Mouse (Mus musculus): ENCODE results near the gene Nsl1.

Gene Nsl1

GRCm38 (mm10) chr1:191054870-191055532, 7.8 kb upstream of the Nsl1 start:
- DNase-seq: peak; percentile 14

GRCm38 (mm10) chr1:191055533-191055873, 7.3 kb upstream of the Nsl1 start:
- no peak for DNase-seq

GRCm38 (mm10) chr1:191057461-191057860, 5.4 kb upstream of the Nsl1 start:
- no peak for DNase-seq

GRCm38 (mm10) chr1:191062241-191062780, 501 bp upstream of the Nsl1 start:
- DNase-seq: no peak

GRCm38 (mm10) chr1:191063700-191064099, 888 bp downstream of the Nsl1 start:
- DNase-seq: no peak

GRCm38 (mm10) chr1:191064535-191064934, 1.7 kb downstream of the Nsl1 start:
- no peak for DNase-seq

- DNase-seq: no peak
These were observed 2.4 kb downstream of the Nsl1 start for GRCm38 (mm10) chr1:191065188-191065587.

GRCm38 (mm10) chr1:191068377-191068776, 5.6 kb downstream of the Nsl1 start:
- DNase-seq: no peak

- no peak for DNase-seq
These were observed 7.4 kb downstream of the Nsl1 start for GRCm38 (mm10) chr1:191070259-191070658.

GRCm38 (mm10) chr1:191071613-191072012, 8.8 kb downstream of the Nsl1 start:
- DNase-seq: no peak

GRCm38 (mm10) chr1:191072329-191072913, 9.6 kb downstream of the Nsl1 start:
- no peak for DNase-seq

GRCm38 (mm10) chr1:191073001-191073400, 10.2 kb downstream of the Nsl1 start:
- DNase-seq: peak; percentile 69

- no peak for DNase-seq
These were observed 10.7 kb downstream of the Nsl1 start for GRCm38 (mm10) chr1:191073486-191073885.

GRCm38 (mm10) chr1:191075199-191075883, 12.5 kb downstream of the Nsl1 start:
- DNase-seq: peak; percentile 82

- no peak for DNase-seq
These were observed 20.4 kb downstream of the Nsl1 start for GRCm38 (mm10) chr1:191083230-191083629.

- peak; percentile 75 for DNase-seq
These were observed 22.2 kb downstream of the Nsl1 start for GRCm38 (mm10) chr1:191084951-191085559.

GRCm38 (mm10) chr1:191085597-191085996, 22.8 kb downstream of the Nsl1 start:
- DNase-seq: peak; percentile 16

GRCm38 (mm10) chr1:191086304-191086878, 23.6 kb downstream of the Nsl1 start:
- peak; percentile 32 for DNase-seq

- DNase-seq: no peak
These were observed 24.1 kb downstream of the Nsl1 start for GRCm38 (mm10) chr1:191086960-191087359.

GRCm38 (mm10) chr1:191087955-191088354, 25.1 kb downstream of the Nsl1 start:
- DNase-seq: no peak

GRCm38 (mm10) chr1:191089355-191089754, 26.5 kb downstream of the Nsl1 start:
- DNase-seq: no peak

GRCm38 (mm10) chr1:191092050-191092449, 29.2 kb downstream of the Nsl1 start:
- DNase-seq: peak; percentile 27

GRCm38 (mm10) chr1:191093578-191093977, 30.8 kb downstream of the Nsl1 start:
- DNase-seq: no peak

Measured in lung, postnatal 10 days (tissue).